Mouse (Mus musculus) erythroblast, embryonic 14.5 days (primary cell): Measurements from ENCODE around the gene Cox7c. TPM values are rescaled to one million over a fixed set of nuclear protein-coding genes. Genes with fewer than 3 reads are reported as not detected.
"Not testable (repeated sequence)": the region's sequence is repeated elsewhere in the genome, so short reads cannot be mapped to it uniquely, and the experiment has no call there.

ENCODE experiments used
- H3K27me3 ChIP-seq: 2 replicates; pipeline ENCODE4 v1.6.1; 2012; ENCODE audit warnings: inconsistent platforms; ENCODE audit not compliant: control insufficient read depth
- H3K36me3 ChIP-seq: 2 replicates; pipeline ENCODE4 v1.6.1; 2012; ENCODE audit warnings: mild to moderate bottlenecking, inconsistent platforms; ENCODE audit not compliant: control insufficient read depth
- H3K4me1 ChIP-seq: 2 replicates; pipeline ENCODE4 v1.6.1; 2012; ENCODE audit warnings: inconsistent platforms; ENCODE audit not compliant: control insufficient read depth
- H3K4me3 ChIP-seq: replicated peaks from 2 replicates; pipeline ENCODE3; 2012; ENCODE audit warnings: moderate library complexity, mild to moderate bottlenecking, inconsistent platforms
- H3K9me3 ChIP-seq: 2 replicates; pipeline ENCODE4 v1.6.1; 2012; ENCODE audit warnings: low read length, inconsistent platforms, mixed read lengths; ENCODE audit not compliant: control insufficient read depth
- GATA1 ChIP-seq: IDR thresholded peaks from 2 replicates; pipeline ENCODE4 v1.6.1; 2012; ENCODE audit warnings: low read length, inconsistent platforms, mixed read lengths
- TAL1 ChIP-seq: IDR thresholded peaks from 3 replicates; pipeline ENCODE4 v1.6.1; 2012; ENCODE audit warnings: low read length, inconsistent platforms, mixed read lengths
- polyA plus RNA-seq: library from polyadenylated mRNA; stranded (reverse); fragments of >175 nt; gene quantifications from 2 replicates; pipeline ENCODE4 v1.2.3, GENCODE M21; 2012

Cox7c gene
- 8.8 and 18.5 TPM in 2 replicates for polyA plus RNA-seq

DNA sequence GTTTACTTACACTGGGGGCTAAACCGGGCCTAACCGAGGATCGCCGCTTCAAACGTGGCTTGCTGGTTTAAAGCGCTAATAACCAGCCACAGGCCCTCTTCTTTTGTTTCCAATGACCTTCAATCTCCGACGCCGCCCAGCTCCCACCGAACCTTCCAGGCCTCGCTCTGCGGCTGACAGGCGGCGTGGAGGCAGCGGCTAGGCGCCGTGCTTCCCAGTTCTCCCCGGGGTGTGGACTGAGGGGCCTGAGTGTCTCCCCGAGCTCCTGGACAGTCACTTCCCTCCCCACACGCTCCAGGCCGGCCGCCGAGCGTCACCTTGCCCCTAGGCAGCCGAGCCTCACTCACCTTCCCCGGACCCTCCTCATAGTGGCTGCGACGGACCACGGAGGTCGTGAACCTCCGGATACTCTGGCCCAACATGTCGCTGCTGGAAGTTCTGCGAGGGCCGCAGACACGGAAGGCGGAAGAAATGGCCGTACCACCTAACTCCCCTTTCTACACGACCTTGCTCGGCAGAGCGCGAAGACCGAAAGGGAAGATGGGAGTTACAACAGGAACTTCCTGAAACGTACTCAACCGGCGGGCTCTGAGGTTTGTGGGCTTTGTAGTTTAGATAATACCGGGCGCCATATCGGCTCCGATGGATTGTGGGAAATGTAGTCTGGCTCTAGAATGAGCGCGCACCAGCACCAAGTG, at the start of gene Cox7c:
Gene Cox7c (minus strand): TSS at position 651 of the 698 bp plus-strand sequence.
- Histone ChIP-seq H3K4me3 (peak within 1 kb of the TSS; percentile 94), H3K27me3 (no peaks in the 10 kb centered on the region), H3K4me1 (peaks cover 2% of the 10 kb centered on the region), H3K36me3 (peaks cover 21% of the 10 kb centered on the region), H3K9me3 (no peaks in the 10 kb centered on the region)
- TF ChIP-seq TAL1 (no peak), GATA1 (peak; percentile 16; the same call in 1 of the 2 replicates)

- Histone ChIP-seq H3K27me3 (no peaks in the 10 kb centered on the region), H3K36me3 (no peaks in the 10 kb centered on the region), H3K4me3 (no peak overlapping the region), H3K4me1 (no peaks in the 10 kb centered on the region), H3K9me3 (no peaks in the 10 kb centered on the region)
- TF ChIP-seq GATA1 (no peak), TAL1 (no peak)
These were observed 21.5 kb upstream of the Cox7c start for GRCm38 (mm10) chr13:86068011-86068724.

DNA sequence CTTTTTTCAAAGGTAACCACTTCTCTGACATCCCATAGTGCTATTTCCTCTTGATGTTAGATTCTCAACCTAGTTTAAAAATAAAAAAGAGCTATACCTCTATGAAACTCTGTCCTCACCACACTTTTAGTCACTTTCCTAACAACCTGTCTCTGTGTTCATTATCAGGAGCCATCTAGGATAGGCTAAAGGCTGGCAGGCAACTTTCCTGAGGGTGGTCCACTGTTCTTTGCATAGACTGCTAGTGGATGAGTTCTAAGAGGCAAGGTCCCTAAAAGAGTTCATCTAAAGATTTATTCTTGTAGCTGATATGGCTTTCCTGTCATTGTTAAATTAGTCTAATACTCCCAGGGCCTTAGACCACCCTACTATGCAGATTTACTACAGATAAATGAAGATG, 20.8 kb upstream of the Cox7c start:
- Histone ChIP-seq H3K27me3 (no peaks in the 10 kb centered on the region), H3K4me1 (no peaks in the 10 kb centered on the region), H3K9me3 (no peaks in the 10 kb centered on the region), H3K4me3 (no peak overlapping the region), H3K36me3 (no peaks in the 10 kb centered on the region)
- TF ChIP-seq TAL1 = no peak
- TF ChIP-seq GATA1 = no peak

GRCm38 (mm10) chr13:86054091-86054490, 7.4 kb upstream of the Cox7c start:
- not testable (repeated sequence) for H3K4me3 ChIP-seq, H3K4me1 ChIP-seq, H3K36me3 ChIP-seq, H3K27me3 ChIP-seq, H3K9me3 ChIP-seq

GRCm38 (mm10) chr13:86004907-86005675, 41.6 kb downstream of the Cox7c start:
- Histone ChIP-seq H3K27me3 (no peaks in the 10 kb centered on the region), H3K9me3 (no peaks in the 10 kb centered on the region; the same call in 1 of the 2 replicates), H3K4me1 (no peaks in the 10 kb centered on the region), H3K36me3 (no peaks in the 10 kb centered on the region), H3K4me3 (no peak overlapping the region)
- TF ChIP-seq TAL1 = no peak
- no peak for TF ChIP-seq GATA1
